Mouse (Mus musculus): Measurements from ENCODE around the gene Srgap3. TPM values are rescaled to one million over a fixed set of nuclear protein-coding genes. Genes with fewer than 3 reads are reported as not detected.

Srgap3 gene
- polyA plus RNA-seq, 1 experiment from 2014 or later = 0.35 TPM

GRCm38 (mm10) chr6:112943596-112944245 is 3.3 kb downstream of the Srgap3 start:
- WGBS = 82% methylated on average over 9 of the region's 9 CpGs
- Histone ChIP-seq H3K4me2 (replicated peaks; ENCODE audit: low read depth, low read length) (no peak overlapping the region), H3K4me3 (ENCODE audit: low read depth, low read length) (no peak overlapping the region), H3K36me3 (ENCODE audit: insufficient read depth, low read length) (no peaks in the 10 kb centered on the region), H3K9ac (replicated peaks; ENCODE audit: low read depth) (no peak overlapping the region), H3K27ac (ENCODE audit: low read length) (no peak overlapping the region), H3K4me1 (ENCODE audit: insufficient read depth, low read depth, low read length) (0 out of 2 replicates have a peak, but pooled peaks cover 3% of the 10 kb centered on the region), H3K27me3 (replicated peaks; ENCODE audit: insufficient read depth, low read length) (no peaks in the 10 kb centered on the region), H3K9me3 (ENCODE audit: low read length) (no peaks in the 10 kb centered on the region)
- no peak for TF ChIP-seq CTCF (IDR thresholded peaks at IDR 0.05)
- TF ChIP-seq EP300 (IDR thresholded peaks at IDR 0.05) = no peak
- DNase-seq (ENCODE audit: low spot score) (no peak), ATAC-seq (no peak)

- H3K36me3 ChIP-seq (ENCODE audit: insufficient read depth, low read length) = no peaks in the 10 kb centered on the region
- WGBS = 86% methylated on average over 9 of the region's 9 CpGs
- H3K9me3 ChIP-seq (ENCODE audit: low read length) = no peaks in the 10 kb centered on the region
- no peak overlapping the region for H3K4me3 ChIP-seq (ENCODE audit: low read depth, low read length)
- no peak overlapping the region for H3K27ac ChIP-seq (ENCODE audit: low read length)
- no peaks in the 10 kb centered on the region for H3K27me3 ChIP-seq (replicated peaks; ENCODE audit: insufficient read depth, low read length)
- no peak overlapping the region for H3K4me2 ChIP-seq (replicated peaks; ENCODE audit: low read depth, low read length)
- no peak overlapping the region for H3K9ac ChIP-seq (replicated peaks; ENCODE audit: low read depth)
- ATAC-seq (no peak), DNase-seq (ENCODE audit: low spot score) (no peak)
- H3K4me1 ChIP-seq (ENCODE audit: insufficient read depth, low read depth, low read length) = no peaks in the 10 kb centered on the region
- no peak for TF ChIP-seq EP300 (IDR thresholded peaks at IDR 0.05)
- TF ChIP-seq CTCF (IDR thresholded peaks at IDR 0.05) = no peak
Observed at GRCm38 (mm10) chr6:112939281-112939680, 7.8 kb downstream of the Srgap3 start.

- H3K27ac ChIP-seq (ENCODE audit: low read length) = no peak overlapping the region
- H3K9me3 ChIP-seq (ENCODE audit: low read length) = no peaks in the 10 kb centered on the region
- H3K27me3 ChIP-seq (replicated peaks; ENCODE audit: insufficient read depth, low read length) = no peaks in the 10 kb centered on the region
- no peak overlapping the region for H3K4me3 ChIP-seq (ENCODE audit: low read depth, low read length)
- WGBS = 86% methylated on average over 2 of the region's 2 CpGs
- no peak overlapping the region for H3K9ac ChIP-seq (replicated peaks; ENCODE audit: low read depth)
- no peak overlapping the region for H3K4me2 ChIP-seq (replicated peaks; ENCODE audit: low read depth, low read length)
- DNase-seq (ENCODE audit: low spot score) (no peak), ATAC-seq (no peak)
- TF ChIP-seq CTCF (IDR thresholded peaks at IDR 0.05) = no peak
- TF ChIP-seq EP300 (IDR thresholded peaks at IDR 0.05) = no peak
- no peaks in the 10 kb centered on the region for H3K36me3 ChIP-seq (ENCODE audit: insufficient read depth, low read length)
- H3K4me1 ChIP-seq (ENCODE audit: insufficient read depth, low read depth, low read length) = no peaks in the 10 kb centered on the region
Observed at GRCm38 (mm10) chr6:112937791-112938190, 9.3 kb downstream of the Srgap3 start.

- DNase-seq (ENCODE audit: low spot score) = no peak
- 79% methylated on average over 1 of the region's 1 CpGs for WGBS
- H3K4me2 ChIP-seq (replicated peaks; ENCODE audit: low read depth, low read length) = no peak overlapping the region
- H3K9ac ChIP-seq (replicated peaks; ENCODE audit: low read depth) = no peak overlapping the region
- H3K4me1 ChIP-seq (ENCODE audit: insufficient read depth, low read depth, low read length) = no peaks in the 10 kb centered on the region
- H3K36me3 ChIP-seq (ENCODE audit: insufficient read depth, low read length) = no peaks in the 10 kb centered on the region
- H3K27me3 ChIP-seq (replicated peaks; ENCODE audit: insufficient read depth, low read length) = no peaks in the 10 kb centered on the region
- H3K4me3 ChIP-seq (ENCODE audit: low read depth, low read length) = no peak overlapping the region
- TF ChIP-seq EP300 (IDR thresholded peaks at IDR 0.05) (no peak), CTCF (IDR thresholded peaks at IDR 0.05) (no peak)
- H3K9me3 ChIP-seq (ENCODE audit: low read length) = no peaks in the 10 kb centered on the region
- ATAC-seq = no peak
- H3K27ac ChIP-seq (ENCODE audit: low read length) = no peak overlapping the region
Observed at GRCm38 (mm10) chr6:112934501-112934900, 12.6 kb downstream of the Srgap3 start.

GRCm38 (mm10) chr6:112932611-112933010 is 14.5 kb downstream of the Srgap3 start:
- WGBS = 64% methylated on average over 8 of the region's 8 CpGs
- H3K9me3 ChIP-seq (ENCODE audit: low read length) = no peaks in the 10 kb centered on the region
- no peaks in the 10 kb centered on the region for H3K36me3 ChIP-seq (ENCODE audit: insufficient read depth, low read length)
- TF ChIP-seq CTCF (IDR thresholded peaks at IDR 0.05) = no peak
- TF ChIP-seq EP300 (IDR thresholded peaks at IDR 0.05) = no peak
- no peaks in the 10 kb centered on the region for H3K4me1 ChIP-seq (ENCODE audit: insufficient read depth, low read depth, low read length)
- no peak overlapping the region for H3K4me3 ChIP-seq (ENCODE audit: low read depth, low read length)
- no peak overlapping the region for H3K4me2 ChIP-seq (replicated peaks; ENCODE audit: low read depth, low read length)
- H3K27me3 ChIP-seq (replicated peaks; ENCODE audit: insufficient read depth, low read length) = no peaks in the 10 kb centered on the region
- no peak for DNase-seq (ENCODE audit: low spot score)
- no peak overlapping the region for H3K9ac ChIP-seq (replicated peaks; ENCODE audit: low read depth)
- no peak for ATAC-seq
- no peak overlapping the region for H3K27ac ChIP-seq (ENCODE audit: low read length)

- DNase-seq (ENCODE audit: low spot score) = peak; percentile 32
- H3K27me3 ChIP-seq (replicated peaks; ENCODE audit: insufficient read depth, low read length) = no peaks in the 10 kb centered on the region
- WGBS = 51% methylated on average over 5 of the region's 5 CpGs
- no peak for TF ChIP-seq CTCF (IDR thresholded peaks at IDR 0.05)
- TF ChIP-seq EP300 (IDR thresholded peaks at IDR 0.05) = no peak
- no peaks in the 10 kb centered on the region for H3K9me3 ChIP-seq (ENCODE audit: low read length)
- no peaks in the 10 kb centered on the region for H3K36me3 ChIP-seq (ENCODE audit: insufficient read depth, low read length)
- peak; percentile 52; the same call in 1 of the 2 replicates for ATAC-seq
- no peak overlapping the region for H3K9ac ChIP-seq (replicated peaks; ENCODE audit: low read depth)
- H3K4me2 ChIP-seq (replicated peaks; ENCODE audit: low read depth, low read length) = 0 out of 2 replicates have a peak overlapping the region, but pooled peaks have one; percentile 3
- H3K4me3 ChIP-seq (ENCODE audit: low read depth, low read length) = no peak overlapping the region
- no peak overlapping the region for H3K27ac ChIP-seq (ENCODE audit: low read length)
- no peaks in the 10 kb centered on the region for H3K4me1 ChIP-seq (ENCODE audit: insufficient read depth, low read depth, low read length)
Observed at GRCm38 (mm10) chr6:112930011-112930451, 17.0 kb downstream of the Srgap3 start.

All from lung, postnatal 0 days (tissue).